Mouse (Mus musculus) intestine, postnatal 0 days (tissue): ENCODE data around the gene C87436. TPM values are rescaled to one million over a fixed set of nuclear protein-coding genes. Genes with fewer than 3 reads are reported as not detected.

Source experiments
- ATAC-seq: fragments of 200-750 bp; cut with Nextera tagmentation; 2 replicates; pipeline ENCODE4 v1.8.0; 2017; ENCODE audit warnings: mild to moderate bottlenecking, moderate TSS enrichment, moderate library complexity
- H3K27ac ChIP-seq: fragments of 300-500 bp; sonication (generic); 2 replicates; pipeline ENCODE4 v1.5.1; 2014; ENCODE audit warnings: mild to moderate bottlenecking, low read depth, low read length, moderate library complexity
- H3K27me3 ChIP-seq: fragments of 300-500 bp; sonication (generic); replicated peaks from 2 replicates; pipeline ENCODE4 v1.6.1; 2014; ENCODE audit warnings: low read length, mixed read lengths; ENCODE audit not compliant: control insufficient read depth, insufficient read depth
- H3K36me3 ChIP-seq: fragments of 300-500 bp; sonication (generic); 2 replicates; pipeline ENCODE4 v1.6.1; 2014; ENCODE audit warnings: mild to moderate bottlenecking, moderate library complexity; ENCODE audit not compliant: control insufficient read depth, insufficient read depth
- H3K4me1 ChIP-seq: fragments of 300-500 bp; sonication (generic); replicated peaks from 2 replicates; pipeline ENCODE4 v1.6.1; 2014; ENCODE audit warnings: antibody characterized with exemption, low read length, mixed read lengths; ENCODE audit not compliant: control insufficient read depth, insufficient read depth
- H3K4me2 ChIP-seq: fragments of 300-500 bp; sonication (generic); replicated peaks from 2 replicates; pipeline ENCODE4 v1.6.1; 2014; ENCODE audit warnings: low read depth, mild to moderate bottlenecking, moderate library complexity
- H3K4me3 ChIP-seq: fragments of 300-500 bp; sonication (generic); 2 replicates; pipeline ENCODE4 v1.5.1; 2014; ENCODE audit warnings: low read depth, low read length
- H3K9ac ChIP-seq: fragments of 300-500 bp; sonication (generic); 2 replicates; pipeline ENCODE4 v1.6.1; 2014; ENCODE audit warnings: mild to moderate bottlenecking, low read depth, low read length
- H3K9me3 ChIP-seq: fragments of 300-500 bp; sonication (generic); 2 replicates; pipeline ENCODE4 v1.6.1; 2016; ENCODE audit warnings: mixed run types; ENCODE audit not compliant: control insufficient read depth
- CTCF ChIP-seq: sonication (generic); IDR thresholded peaks from 2 replicates; pipeline ENCODE4 v1.5.1; 2016; ENCODE audit warnings: low read depth, mild to moderate bottlenecking, control low read depth, antibody characterized with exemption, moderate library complexity
- WGBS: fragments of 180-500 bp; shearing (Covaris S2); extraction: QIAGEN DNeasy Blood & Tissue Kit; methylation state at CpG from one replicate; pipeline ENCODE4 v1.1.7; 2014; 5-methylcytosine and 5-hydroxymethylcytosine counted together
- polyA plus RNA-seq: library from polyadenylated mRNA; unstranded; fragments of >200 nt; fragmentation: Nextera tagmentation; extraction: Ambion mirVana; gene quantifications from 2 replicates; pipeline ENCODE4 v1.2.1, GENCODE M21; 2015

Gene C87436
- polyA plus RNA-seq, 1 experiment from 2014 or later: 12.8 TPM

DNA sequence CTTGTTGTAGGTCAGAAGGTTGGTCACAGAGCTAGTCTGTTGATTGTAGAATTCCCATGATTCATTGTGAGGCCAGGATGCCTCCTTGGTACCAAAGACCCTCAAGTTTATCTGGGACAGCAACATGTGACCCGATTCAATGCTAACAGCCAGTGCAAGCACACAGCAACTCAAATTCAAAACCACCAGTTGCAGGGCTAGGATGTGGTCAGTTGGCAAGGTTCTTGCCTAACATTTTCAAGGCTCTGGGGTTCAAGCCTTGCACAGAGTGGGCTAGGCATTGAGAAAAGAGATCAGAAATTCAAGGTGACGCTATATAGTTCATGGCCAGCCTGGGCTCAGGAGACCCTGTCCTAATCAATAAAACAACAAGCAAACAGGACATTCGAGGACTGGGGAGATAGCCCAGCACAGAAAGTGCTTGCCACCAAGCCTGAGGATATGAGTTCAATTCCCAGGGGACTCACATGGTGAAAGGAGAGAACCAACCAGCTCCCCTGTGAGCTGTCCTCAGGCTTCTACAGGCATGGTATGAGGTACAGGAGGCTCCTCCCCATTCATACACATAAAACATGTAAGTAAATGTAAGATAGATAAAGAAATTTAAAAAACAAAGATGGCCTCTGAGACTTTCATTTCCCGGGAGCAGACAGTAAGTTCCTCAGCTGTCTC is 71.2 kb downstream of the C87436 start:
- Histone ChIP-seq H3K36me3 (no peaks in the 10 kb centered on the region), H3K9me3 (no peaks in the 10 kb centered on the region), H3K4me3 (no peak overlapping the region), H3K27ac (no peak overlapping the region), H3K9ac (no peak overlapping the region), H3K27me3 (no peaks in the 10 kb centered on the region), H3K4me2 (no peak overlapping the region), H3K4me1 (no peaks in the 10 kb centered on the region)
- no peak for ATAC-seq
- no peak for TF ChIP-seq CTCF
- 85% methylated on average over 4 of the region's 4 CpGs for WGBS

DNA sequence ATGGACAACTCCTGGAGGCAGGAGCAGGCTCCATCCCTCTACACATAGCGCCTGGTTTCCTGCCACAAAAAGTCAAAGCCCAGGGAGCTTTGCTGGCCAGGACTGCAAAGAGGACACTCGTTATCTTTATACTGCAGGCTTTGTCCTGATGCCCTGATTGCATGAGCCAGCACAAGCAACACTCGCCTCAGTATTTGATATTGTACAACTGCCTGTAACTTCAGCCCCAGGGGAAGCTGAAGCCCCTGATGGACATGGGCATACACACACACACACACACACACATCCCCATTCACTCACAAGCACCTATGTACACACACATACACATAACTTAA is 71.7 kb downstream of the C87436 start:
- Histone ChIP-seq H3K9me3 (no peaks in the 10 kb centered on the region), H3K27me3 (no peaks in the 10 kb centered on the region), H3K4me1 (no peaks in the 10 kb centered on the region), H3K27ac (no peak overlapping the region), H3K4me2 (no peak overlapping the region), H3K9ac (no peak overlapping the region), H3K36me3 (no peaks in the 10 kb centered on the region), H3K4me3 (no peak overlapping the region)
- TF ChIP-seq CTCF: no peak
- ATAC-seq: no peak
- 60% methylated on average over 3 of the region's 3 CpGs for WGBS

DNA sequence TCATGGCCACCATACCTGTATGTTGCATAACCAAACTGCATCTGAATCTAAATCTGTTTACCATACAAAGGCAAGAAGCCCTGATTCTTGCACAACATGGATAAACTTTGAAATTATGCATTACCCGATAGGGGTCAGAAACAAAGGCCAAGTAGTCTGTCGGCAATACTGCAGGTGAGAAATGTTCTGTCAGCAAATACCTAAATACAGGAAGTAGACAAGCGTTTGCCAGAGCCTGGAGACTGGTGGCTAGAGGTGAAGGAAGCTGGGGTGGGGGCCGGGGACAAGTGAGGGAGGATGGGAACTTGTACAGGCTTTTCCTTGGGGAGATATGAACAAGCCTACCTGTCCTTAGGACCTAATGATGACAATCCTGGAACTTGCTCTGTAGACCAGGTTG is 72.8 kb downstream of the C87436 start:
- no peak; the same call in 1 of the 2 replicates for ATAC-seq

DNA sequence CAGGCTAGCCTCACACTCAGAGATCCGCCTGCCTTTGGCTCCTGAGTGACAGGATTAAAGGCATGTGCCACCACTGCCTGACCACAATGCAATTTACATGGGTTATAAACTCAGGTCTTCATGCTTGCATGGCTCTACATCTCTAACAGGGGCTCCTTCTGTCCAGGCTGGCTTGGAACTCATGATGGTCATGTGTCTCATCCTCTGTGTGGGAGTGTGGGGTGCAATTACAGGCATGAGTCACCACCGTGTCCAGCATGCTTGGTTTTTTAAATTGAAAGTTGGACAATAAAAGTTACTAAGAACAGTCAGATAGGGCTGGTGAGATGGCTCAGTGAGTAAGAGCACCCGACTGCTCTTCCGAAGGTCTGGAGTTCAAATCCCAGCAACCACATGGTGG is 75.1 kb downstream of the C87436 start:
- 0 out of 2 replicates have a peak, but pooled peaks have one; percentile 42 for ATAC-seq
- 66% methylated on average over 4 of the region's 4 CpGs for WGBS
- Histone ChIP-seq H3K27me3 (no peaks in the 10 kb centered on the region), H3K27ac (no peak overlapping the region), H3K9ac (no peak overlapping the region), H3K9me3 (no peaks in the 10 kb centered on the region), H3K4me3 (no peak overlapping the region), H3K4me1 (no peaks in the 10 kb centered on the region), H3K4me2 (no peak overlapping the region), H3K36me3 (no peaks in the 10 kb centered on the region)
- TF ChIP-seq CTCF: no peak

More for the DNA sequence above, 72.8 kb downstream of the C87436 start:
- no peak overlapping the region for H3K4me3 ChIP-seq
- no peaks in the 10 kb centered on the region for H3K36me3 ChIP-seq
- TF ChIP-seq CTCF: no peak
- H3K4me1 ChIP-seq: no peaks in the 10 kb centered on the region
- no peak overlapping the region for H3K4me2 ChIP-seq
- H3K9me3 ChIP-seq: no peaks in the 10 kb centered on the region
- no peak overlapping the region; the same call in 1 of the 2 replicates for H3K27ac ChIP-seq
- 35% methylated on average over 4 of the region's 4 CpGs for WGBS
- no peak overlapping the region for H3K9ac ChIP-seq
- no peaks in the 10 kb centered on the region for H3K27me3 ChIP-seq

DNA sequence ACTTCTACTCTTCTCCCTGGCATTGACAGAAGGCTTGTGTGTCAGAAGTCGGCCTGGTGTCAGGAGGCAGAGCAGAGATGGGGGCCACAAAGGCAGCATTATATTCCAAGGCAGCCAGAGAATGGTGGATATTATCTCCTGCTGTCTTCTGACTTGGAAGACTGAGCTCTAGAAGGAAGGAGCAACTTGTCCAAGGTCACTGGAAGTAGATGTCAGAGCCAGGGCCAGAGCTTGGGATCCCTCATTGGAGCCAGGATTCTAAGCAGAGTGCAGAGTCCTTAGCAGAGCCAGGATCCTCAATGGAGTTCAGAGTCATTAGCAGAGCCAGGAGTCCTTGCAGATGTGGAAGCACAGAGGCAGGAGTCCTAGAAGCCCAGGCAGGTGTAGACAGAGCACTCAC is 77.8 kb downstream of the C87436 start:
- Histone ChIP-seq H3K4me2 (peak overlapping the region; percentile 21; the same call in 1 of the 2 replicates), H3K36me3 (no peaks in the 10 kb centered on the region), H3K4me1 (no peaks in the 10 kb centered on the region), H3K9ac (no peak overlapping the region), H3K27ac (no peak overlapping the region), H3K27me3 (no peaks in the 10 kb centered on the region), H3K9me3 (no peaks in the 10 kb centered on the region), H3K4me3 (no peak overlapping the region)
- peak; percentile 26; the same call in 1 of the 2 replicates for ATAC-seq
- WGBS: 65% methylated on average over 1 of the region's 1 CpGs
- no peak for TF ChIP-seq CTCF

DNA sequence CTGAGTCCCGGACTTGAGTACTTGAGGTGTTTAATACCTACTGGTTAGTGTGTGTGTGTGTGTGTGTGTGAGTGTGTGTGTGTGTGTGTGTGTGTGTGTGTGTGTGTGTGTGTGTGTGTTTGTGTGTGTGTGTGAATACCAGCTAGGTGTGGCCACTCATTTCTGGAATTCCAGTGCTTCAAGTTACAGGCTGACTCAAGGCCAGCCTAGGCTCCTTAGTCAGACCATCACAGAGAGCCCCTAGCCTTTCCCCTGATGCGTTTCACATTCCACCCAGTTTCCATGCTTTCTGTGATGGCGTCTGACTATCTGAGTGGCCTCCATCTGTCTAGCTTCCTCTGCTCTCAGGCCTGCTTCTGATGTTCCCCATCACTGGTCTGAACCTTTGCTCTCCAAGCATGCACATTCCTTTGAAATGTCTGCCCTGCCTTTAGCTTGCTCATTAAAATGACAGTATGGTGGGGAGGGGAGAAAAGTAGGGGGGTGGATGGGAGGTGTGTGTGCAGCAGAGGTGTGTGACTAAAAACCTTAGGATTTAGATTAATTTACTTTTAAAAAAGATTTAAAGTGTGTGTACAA is 81.7 kb downstream of the C87436 start:
- H3K4me1 ChIP-seq: peaks cover 10% of the 10 kb centered on the region
- no peaks in the 10 kb centered on the region for H3K27me3 ChIP-seq
- H3K4me2 ChIP-seq: no peak overlapping the region
- H3K4me3 ChIP-seq: no peak overlapping the region
- ATAC-seq: no peak
- no peak for TF ChIP-seq CTCF
- WGBS: 77% methylated on average over 3 of the region's 3 CpGs
- H3K27ac ChIP-seq: no peak overlapping the region
- H3K9me3 ChIP-seq: no peaks in the 10 kb centered on the region
- no peak overlapping the region for H3K9ac ChIP-seq
- H3K36me3 ChIP-seq: no peaks in the 10 kb centered on the region; the same call in 1 of the 2 replicates
